Mouse (Mus musculus) heart, postnatal 0 days (tissue): ENCODE results near the gene P2ry14. TPM values are rescaled to one million over a fixed set of nuclear protein-coding genes. Genes with fewer than 3 reads are reported as not detected.

Source experiments
- ATAC-seq: fragments of 200-750 bp; cut with Nextera tagmentation; 2 replicates; pipeline ENCODE4 v1.8.0; 2017; ENCODE audit warnings: low read depth, moderate number of reproducible peaks, moderate library complexity; ENCODE audit not compliant: insufficient read depth
- DNase-seq: peaks from one replicate; pipeline ENCODE4 v3.0.0-alpha.2; 2016; ENCODE audit warnings: low spot score
- H3K27ac ChIP-seq: fragments of 300-500 bp; sonication (generic); 2 replicates; pipeline ENCODE4 v1.5.1; 2014; ENCODE audit warnings: low read depth, mild to moderate bottlenecking
- H3K27me3 ChIP-seq: fragments of 300-500 bp; sonication (generic); 2 replicates; pipeline ENCODE4 v1.6.1; 2014; ENCODE audit warnings: low read length, mixed read lengths; ENCODE audit not compliant: control insufficient read depth, insufficient read depth
- H3K36me3 ChIP-seq: fragments of 300-500 bp; sonication (generic); replicated peaks from 2 replicates; pipeline ENCODE4 v1.6.1; 2014; ENCODE audit warnings: low read length, mixed read lengths; ENCODE audit not compliant: control insufficient read depth, insufficient read depth
- H3K4me1 ChIP-seq: fragments of 300-500 bp; sonication (generic); 2 replicates; pipeline ENCODE4 v1.6.1; 2014; ENCODE audit warnings: antibody characterized with exemption; ENCODE audit not compliant: control insufficient read depth, insufficient read depth
- H3K4me2 ChIP-seq: fragments of 300-500 bp; sonication (generic); 2 replicates; pipeline ENCODE4 v1.6.1; 2014; ENCODE audit warnings: low read depth, mild to moderate bottlenecking, low read length, moderate library complexity
- H3K4me3 ChIP-seq: fragments of 300-500 bp; sonication (generic); 2 replicates; pipeline ENCODE4 v1.5.1; 2014; ENCODE audit warnings: low read depth, low read length
- H3K9ac ChIP-seq: fragments of 300-500 bp; sonication (generic); replicated peaks from 2 replicates; pipeline ENCODE4 v1.6.1; 2014; ENCODE audit warnings: low read depth, low read length, mixed read lengths
- H3K9me3 ChIP-seq: fragments of 300-500 bp; sonication (generic); replicated peaks from 2 replicates; pipeline ENCODE4 v1.6.1; 2016; ENCODE audit warnings: low read length; ENCODE audit not compliant: control insufficient read depth
- CTCF ChIP-seq: IDR thresholded peaks from 2 replicates; pipeline ENCODE4 v1.5.1; 2016; ENCODE audit warnings: antibody characterized with exemption, control low read depth, low read depth
- EP300 ChIP-seq: IDR thresholded peaks from 2 replicates; pipeline ENCODE4 v1.6.1; 2016; ENCODE audit warnings: antibody characterized with exemption, low read depth
- WGBS: fragments of 180-500 bp; shearing (Covaris S2); extraction: QIAGEN DNeasy Blood & Tissue Kit; methylation state at CpG from one replicate; pipeline ENCODE4 v1.1.7; 2014; 5-methylcytosine and 5-hydroxymethylcytosine counted together
- polyA plus RNA-seq: library from polyadenylated mRNA; unstranded; fragments of >200 nt; fragmentation: Nextera tagmentation; extraction: Ambion mirVana; gene quantifications from 2 replicates; pipeline ENCODE4 v1.2.1, GENCODE M21; 2015
- total RNA-seq: library from RNA; depleted of rRNA; stranded (reverse); fragments of >200 nt; gene quantifications from 2 replicates; pipeline ENCODE4 v1.2.3, GENCODE M21; 2014; ENCODE audit warnings: low replicate concordance

Gene P2ry14
- total and polyA plus RNA-seq, 2 experiments from 2014 or later: 1.8 to 3.7 TPM

DNA sequence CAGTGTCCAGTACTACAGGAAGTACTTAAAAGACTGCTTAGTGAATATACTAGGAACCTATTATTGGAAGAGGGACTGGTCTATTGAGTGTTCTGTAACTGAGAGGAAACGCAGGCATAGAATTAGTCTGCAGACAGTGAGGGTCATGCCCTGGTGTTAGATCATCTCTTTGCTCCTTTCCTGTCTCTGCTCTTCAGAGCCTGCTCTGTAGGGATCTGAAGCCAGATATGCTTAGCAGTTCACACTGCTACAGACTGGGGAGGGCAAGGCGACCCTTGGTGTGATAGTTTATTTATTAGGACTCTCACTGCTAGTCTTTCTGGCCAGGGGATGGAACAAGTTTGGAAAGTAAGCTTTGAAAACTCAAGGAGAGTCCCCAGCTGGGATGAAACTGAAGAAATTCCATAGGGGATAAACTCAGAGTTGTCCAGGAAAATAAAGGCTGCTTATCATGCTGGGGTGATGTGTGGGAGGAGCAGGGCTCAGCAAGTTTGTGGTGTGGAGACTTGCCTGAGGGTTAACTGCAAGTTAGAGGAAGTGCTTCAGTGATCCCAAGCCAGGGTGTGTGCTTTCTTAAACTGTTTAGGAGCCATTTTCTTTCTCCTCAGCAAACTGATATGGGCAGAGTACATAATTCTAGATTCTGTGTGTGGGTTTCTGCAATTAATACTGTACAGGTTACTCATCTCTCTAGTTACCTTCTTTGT, 16.7 kb upstream of the P2ry14 start:
- no peaks in the 10 kb centered on the region for H3K9me3 ChIP-seq
- no peak overlapping the region for H3K4me3 ChIP-seq
- H3K27ac ChIP-seq: no peak overlapping the region
- no peak for DNase-seq
- H3K27me3 ChIP-seq: no peaks in the 10 kb centered on the region
- H3K9ac ChIP-seq: no peak overlapping the region
- TF ChIP-seq EP300: no peak
- TF ChIP-seq CTCF: no peak
- WGBS: 45% methylated on average over 2 of the region's 2 CpGs
- no peak for ATAC-seq
- no peaks in the 10 kb centered on the region for H3K36me3 ChIP-seq
- peaks cover 7% of the 10 kb centered on the region; the same call in 1 of the 2 replicates for H3K4me1 ChIP-seq
- no peak overlapping the region for H3K4me2 ChIP-seq

DNA sequence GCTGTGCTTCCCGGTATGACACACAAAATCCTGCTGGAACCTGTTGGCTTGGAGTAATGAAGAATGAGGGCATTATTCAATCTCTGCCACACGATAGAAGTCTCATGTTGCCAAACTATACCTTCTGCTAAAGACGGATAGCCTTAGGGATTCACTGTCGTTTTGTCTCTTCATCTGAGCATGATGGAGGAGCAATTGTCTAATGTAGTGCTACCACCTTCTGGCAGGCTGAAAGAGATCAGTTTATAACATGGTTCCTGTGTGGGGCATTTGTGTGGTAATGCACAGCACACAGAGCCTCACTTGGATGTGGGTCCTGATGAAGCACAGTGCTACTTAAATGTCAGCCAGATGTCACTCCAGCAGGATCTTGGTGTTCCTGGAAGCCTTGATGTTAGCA, 15.8 kb upstream of the P2ry14 start:
- no peak for ATAC-seq

DNA sequence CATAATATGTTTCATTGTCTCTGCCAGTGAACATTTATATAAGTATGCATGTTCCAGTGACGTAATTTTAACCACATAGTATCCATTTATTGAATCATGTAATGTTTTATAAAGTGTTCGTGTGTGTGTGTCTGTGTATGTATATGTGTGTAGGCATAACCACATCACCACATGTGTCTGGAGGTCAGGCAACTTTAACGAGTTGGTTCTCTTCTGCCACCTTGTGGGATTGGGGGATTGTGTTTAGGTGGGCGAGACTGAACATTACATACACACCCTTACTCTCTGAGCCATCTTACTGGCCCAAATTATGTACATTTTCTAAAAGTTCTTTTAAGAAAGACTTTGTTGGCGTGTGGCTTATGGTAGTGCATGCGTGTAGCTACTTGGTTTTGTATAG, 15.1 kb upstream of the P2ry14 start:
- no peaks in the 10 kb centered on the region for H3K27me3 ChIP-seq
- no peak overlapping the region for H3K27ac ChIP-seq
- no peak overlapping the region for H3K9ac ChIP-seq
- TF ChIP-seq CTCF (peak; percentile 34), EP300 (no peak)
- no peaks in the 10 kb centered on the region for H3K36me3 ChIP-seq
- H3K9me3 ChIP-seq: no peaks in the 10 kb centered on the region
- H3K4me3 ChIP-seq: no peak overlapping the region
- H3K4me1 ChIP-seq: peaks cover 7% of the 10 kb centered on the region; the same call in 1 of the 2 replicates
- ATAC-seq: no peak
- DNase-seq: no peak
- H3K4me2 ChIP-seq: no peak overlapping the region
- WGBS: 82% methylated on average over 6 of the region's 6 CpGs

More for the DNA sequence above, 15.8 kb upstream of the P2ry14 start:
- no peaks in the 10 kb centered on the region for H3K9me3 ChIP-seq
- H3K4me1 ChIP-seq: peaks cover 7% of the 10 kb centered on the region; the same call in 1 of the 2 replicates
- no peak overlapping the region for H3K4me2 ChIP-seq
- no peaks in the 10 kb centered on the region for H3K27me3 ChIP-seq
- H3K36me3 ChIP-seq: no peaks in the 10 kb centered on the region
- DNase-seq: no peak
- 74% methylated on average over 4 of the region's 4 CpGs for WGBS
- no peak overlapping the region for H3K4me3 ChIP-seq
- H3K9ac ChIP-seq: no peak overlapping the region
- TF ChIP-seq CTCF: peak; percentile 29
- TF ChIP-seq EP300: no peak
- H3K27ac ChIP-seq: no peak overlapping the region

DNA sequence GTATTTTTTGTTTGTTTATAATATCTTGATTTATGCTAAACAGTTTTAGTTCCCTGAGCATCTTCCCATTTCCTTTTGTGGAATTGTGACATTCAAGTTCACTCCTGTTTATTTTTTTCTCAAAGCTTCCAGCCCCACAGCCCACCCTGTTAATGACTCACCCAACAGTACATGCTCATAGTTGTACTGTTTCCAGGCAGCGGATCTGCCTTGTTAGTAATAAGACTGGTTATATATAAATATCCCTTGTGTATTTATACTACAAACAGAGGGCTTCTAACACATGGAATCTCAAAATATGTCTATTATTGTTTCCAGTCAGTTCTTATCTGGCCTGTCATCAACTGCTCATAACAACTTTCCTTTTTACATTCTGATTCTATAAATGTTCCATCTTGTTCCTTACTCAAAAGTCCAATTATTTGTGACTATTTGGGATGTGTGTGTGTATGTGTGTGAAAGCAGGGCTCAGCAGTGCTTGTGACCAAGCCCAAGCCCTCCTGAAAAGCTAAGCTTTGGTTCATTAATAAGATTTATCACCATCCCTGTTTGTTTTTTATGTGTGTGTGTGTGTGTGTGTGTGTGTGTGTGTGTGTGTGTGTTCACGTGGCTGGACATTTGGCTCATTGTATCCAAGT, 14.1 kb upstream of the P2ry14 start:
- Histone ChIP-seq H3K9ac (no peak overlapping the region), H3K36me3 (no peaks in the 10 kb centered on the region), H3K4me2 (no peak overlapping the region), H3K27ac (peak overlapping the region; percentile 9; the same call in 1 of the 2 replicates), H3K27me3 (no peaks in the 10 kb centered on the region), H3K4me1 (peaks cover 7% of the 10 kb centered on the region; the same call in 1 of the 2 replicates), H3K4me3 (no peak overlapping the region), H3K9me3 (no peaks in the 10 kb centered on the region)
- TF ChIP-seq EP300 (no peak), CTCF (no peak)
- no peak for DNase-seq
- WGBS: 73% methylated on average over 2 of the region's 2 CpGs
- no peak for ATAC-seq

DNA sequence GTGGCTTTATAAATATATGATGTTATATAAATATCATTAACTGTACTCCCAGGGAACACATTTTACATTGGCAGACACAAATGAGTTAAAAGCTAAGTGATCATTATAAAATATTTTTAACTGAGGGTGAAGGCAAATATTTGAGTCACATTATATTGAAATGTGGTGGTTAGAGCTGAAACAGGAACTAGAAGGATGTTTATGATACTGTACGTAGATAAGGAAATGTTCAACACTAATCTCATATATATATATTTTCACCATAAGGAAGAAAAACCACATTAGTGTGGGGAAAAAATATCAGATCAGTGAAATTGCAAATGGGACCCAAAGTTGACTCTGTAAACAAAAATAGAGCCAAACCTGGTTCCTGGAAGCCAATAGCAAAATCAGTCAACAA, 7.0 kb upstream of the P2ry14 start:
- no peak for ATAC-seq
- no peak overlapping the region for H3K27ac ChIP-seq
- TF ChIP-seq CTCF: no peak
- TF ChIP-seq EP300: no peak
- 84% methylated on average over 1 of the region's 1 CpGs for WGBS
- H3K4me1 ChIP-seq: no peaks in the 10 kb centered on the region
- no peak for DNase-seq
- H3K9ac ChIP-seq: no peak overlapping the region
- H3K4me3 ChIP-seq: no peak overlapping the region
- H3K9me3 ChIP-seq: no peaks in the 10 kb centered on the region
- H3K27me3 ChIP-seq: no peaks in the 10 kb centered on the region
- H3K4me2 ChIP-seq: no peak overlapping the region
- no peaks in the 10 kb centered on the region for H3K36me3 ChIP-seq

DNA sequence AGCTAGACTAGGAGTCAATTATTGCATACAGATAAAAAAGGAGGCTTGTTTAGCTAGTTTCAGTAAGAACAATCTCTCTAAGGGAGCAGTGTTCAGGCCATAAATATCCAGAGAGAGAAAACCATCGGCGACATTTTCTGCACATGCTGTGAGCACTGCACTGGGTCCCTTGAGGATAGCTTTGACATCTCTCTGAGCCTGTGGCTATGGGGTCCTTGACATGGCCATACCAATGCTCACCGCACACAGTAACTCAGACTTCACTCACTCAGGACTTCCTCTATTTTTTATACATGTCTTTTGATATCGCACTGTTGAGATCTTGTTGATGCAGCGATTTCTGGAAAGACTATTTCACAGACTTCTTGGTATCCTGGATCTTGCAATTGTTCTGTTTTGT, 3.6 kb upstream of the P2ry14 start:
- WGBS: 92% methylated on average over 5 of the region's 5 CpGs
- no peaks in the 10 kb centered on the region for H3K4me1 ChIP-seq
- ATAC-seq: no peak
- no peak overlapping the region for H3K9ac ChIP-seq
- no peaks in the 10 kb centered on the region for H3K27me3 ChIP-seq
- no peak for DNase-seq
- no peak overlapping the region for H3K27ac ChIP-seq
- no peak overlapping the region for H3K4me2 ChIP-seq
- no peak for TF ChIP-seq EP300
- TF ChIP-seq CTCF: no peak
- H3K36me3 ChIP-seq: no peaks in the 10 kb centered on the region
- no peak overlapping the region for H3K4me3 ChIP-seq
- H3K9me3 ChIP-seq: no peaks in the 10 kb centered on the region
